Mouse (Mus musculus): ENCODE data around the gene Itga5.

- TF ChIP-seq POLR2A (IDR thresholded peaks at IDR 0.05; ENCODE audit: borderline replicate concordance, low read depth, low read length) = no peak
- TF ChIP-seq CTCF (IDR thresholded peaks at IDR 0.05; ENCODE audit: low read depth, low read length) = no peak
Measured at GRCm38 (mm10) chr15:103335488-103336235, 30.9 kb downstream of the Itga5 start.

Measured in bone marrow macrophage, adult 2 months (primary cell).